Mouse (Mus musculus): ENCODE data around the gene Erp29. TPM values are rescaled to one million over a fixed set of nuclear protein-coding genes. Genes with fewer than 3 reads are reported as not detected.
A peak's percentile ranks its signal among the peaks of the same experiment; 100 is the strongest.

Gene Erp29
- total and polyA plus RNA-seq, 3 experiments, result 204 to 258 (median 252) TPM

- TF ChIP-seq JUN (IDR thresholded peaks at IDR 0.05; ENCODE audit: insufficient read depth, low read depth, low read length), result no peak
- TF ChIP-seq MYC (IDR thresholded peaks at IDR 0.05; ENCODE audit: low read depth, low read length), result peak; percentile 87; the same call in 1 of the 2 replicates
- TF ChIP-seq MEF2A (IDR thresholded peaks at IDR 0.05; ENCODE audit: borderline replicate concordance, low read depth, low read length), result peak; percentile 40; the same call in 1 of the 2 replicates
These were observed 54.8 kb downstream of the Erp29 start, which contains the start of gene Naa25 (continued) for GRCm38 (mm10) chr5:121397187-121398145.

- H3K27ac ChIP-seq (ENCODE audit: insufficient read depth, low read depth), result no peak overlapping the region
- TF ChIP-seq CHD1 (IDR thresholded peaks at IDR 0.05; ENCODE audit: low read depth, low read length) (no peak), USF1 (IDR thresholded peaks at IDR 0.05; ENCODE audit: low read depth, low read length) (no peak), NRF1 (IDR thresholded peaks at IDR 0.05; ENCODE audit: low read depth, low read length) (no peak)
- in situ Hi-C loops (cut with MboI; ENCODE audit: low pct_ligation_motif_present, low pct_unique_long_range_greater_than_20kb, low sequenced_read_pairs) (no loop called here), dilution Hi-C loops (cut with MboI; ENCODE audit: extremely low pct_ligation_motif_present, extremely low pct_unique_long_range_greater_than_20kb, low sequenced_read_pairs) (no loop called here)
- H3K27me3 ChIP-seq (replicated peaks), result no peaks in the 10 kb centered on the region
- peaks cover 27% of the 10 kb centered on the region for H3K79me2 ChIP-seq (replicated peaks; ENCODE audit: control insufficient read depth, extremely low read depth, insufficient read depth, poor library complexity, severe bottlenecking)
- H3K9ac ChIP-seq (ENCODE audit: insufficient read depth, low read depth), result no peak overlapping the region
- no peak for DNase-seq (ENCODE audit: extremely low read depth)
- H3K4me2 ChIP-seq (ENCODE audit: insufficient read depth, low read depth, poor library complexity, severe bottlenecking), result no peak overlapping the region
- H3K36me3 ChIP-seq (replicated peaks in 1 of 2; ENCODE audit: control insufficient read depth in 1 of 2, insufficient read depth in 1 of 2, low read length in 1 of 2), result peaks cover 0 to 10% of the 10 kb centered on the region in 2 experiments
- no peak overlapping the region for H3K4me3 ChIP-seq (replicated peaks in 1 of 3; ENCODE audit: low read depth in 2 of 3, low read length in 2 of 3, poor library complexity in 1 of 3)
- H3K4me1 ChIP-seq (ENCODE audit: control insufficient read depth in 1 of 2, insufficient read depth in 2 of 2), result peaks cover 6 to 20% of the 10 kb centered on the region in 2 experiments; a peak in 3 of 4 replicates
- no peaks in the 10 kb centered on the region for H3K9me3 ChIP-seq (replicated peaks; ENCODE audit: low read length)
These were observed 56.7 kb downstream of the Erp29 start for GRCm38 (mm10) chr5:121395621-121396020.

- Histone ChIP-seq H3K27ac (ENCODE audit: insufficient read depth, low read depth) (no peak overlapping the region), H3K36me3 (replicated peaks in 1 of 2; ENCODE audit: control insufficient read depth in 1 of 2, insufficient read depth in 1 of 2, low read length in 1 of 2) (no peaks in the 10 kb centered on the region), H3K4me3 (replicated peaks in 1 of 3; ENCODE audit: low read depth in 2 of 3, low read length in 2 of 3, poor library complexity in 1 of 3) (no peak overlapping the region), H3K27me3 (replicated peaks) (no peaks in the 10 kb centered on the region), H3K79me2 (replicated peaks; ENCODE audit: control insufficient read depth, extremely low read depth, insufficient read depth, poor library complexity, severe bottlenecking) (peaks cover 6% of the 10 kb centered on the region), H3K9ac (ENCODE audit: insufficient read depth, low read depth) (no peak overlapping the region), H3K4me2 (ENCODE audit: insufficient read depth, low read depth, poor library complexity, severe bottlenecking) (no peak overlapping the region), H3K9me3 (replicated peaks; ENCODE audit: low read length) (no peaks in the 10 kb centered on the region), H3K4me1 (ENCODE audit: control insufficient read depth in 1 of 2, insufficient read depth in 2 of 2) (peaks cover 0 to 17% of the 10 kb centered on the region in 2 experiments; a peak in 2 of 4 replicates)
- dilution Hi-C loops (cut with MboI; ENCODE audit: extremely low pct_ligation_motif_present, extremely low pct_unique_long_range_greater_than_20kb, low sequenced_read_pairs) (no loop called here), in situ Hi-C loops (cut with MboI; ENCODE audit: low pct_ligation_motif_present, low pct_unique_long_range_greater_than_20kb, low sequenced_read_pairs) (no loop called here)
- TF ChIP-seq MAFK (IDR thresholded peaks at IDR 0.05; ENCODE audit: insufficient replicate concordance, low read length) (no peak), MYC (IDR thresholded peaks at IDR 0.05; ENCODE audit: low read depth, low read length) (no peak), KAT2A (IDR thresholded peaks at IDR 0.05; ENCODE audit: insufficient replicate concordance, low read length) (no peak), ZNF384 (IDR thresholded peaks at IDR 0.05; ENCODE audit: low read depth, low read length) (no peak), E2F4 (IDR thresholded peaks at IDR 0.05; ENCODE audit: insufficient replicate concordance, low read depth, low read length) (no peak), SIN3A (IDR thresholded peaks at IDR 0.05; ENCODE audit: low read length) (no peak), CTCF (conservative IDR thresholded peaks at IDR 0.05 in 1 of 2, IDR thresholded peaks at IDR 0.05 in 1 of 2; ENCODE audit: low read depth in 2 of 2, low read length in 2 of 2) (no peak), EP300 (IDR thresholded peaks at IDR 0.05; ENCODE audit: low read length) (no peak), PAX5 (IDR thresholded peaks at IDR 0.05; ENCODE audit: low read length) (no peak), HCFC1 (IDR thresholded peaks at IDR 0.05; ENCODE audit: low read depth, low read length) (no peak), IRF4 (IDR thresholded peaks at IDR 0.05; ENCODE audit: low read depth, low read length) (no peak)
- DNase-seq (ENCODE audit: extremely low read depth), result no peak
These were observed 58.9 kb downstream of the Erp29 start for GRCm38 (mm10) chr5:121393402-121393801.
